Mouse (Mus musculus): ENCODE data around the gene 4933407L21Rik. TPM values are rescaled to one million over a fixed set of nuclear protein-coding genes. Genes with fewer than 3 reads are reported as not detected.

The 4933407L21Rik gene
- polyA plus RNA-seq, 1 experiment from 2014 or later = 10.5 TPM

DNA sequence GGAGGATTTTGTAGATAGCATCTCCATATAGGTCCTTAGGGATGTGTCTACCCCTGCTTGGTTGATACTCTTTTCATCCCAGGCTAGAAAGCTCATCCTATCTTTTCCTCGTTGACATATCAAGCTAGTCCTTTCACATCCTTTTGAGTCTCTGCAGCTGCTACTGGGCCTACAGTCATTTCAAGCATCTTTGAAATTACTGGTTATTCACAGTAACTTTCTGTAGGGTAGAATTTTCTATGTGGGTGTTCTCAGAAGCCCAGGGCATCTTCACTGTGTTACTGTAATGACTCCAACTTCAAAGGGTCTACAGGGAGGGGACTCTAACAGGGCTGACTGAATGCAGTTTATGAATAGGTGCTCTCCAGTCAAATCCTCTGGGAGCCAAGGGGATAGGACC is 9.0 kb downstream of the 4933407L21Rik start:
- WGBS = 63% methylated on average over 1 of the region's 1 CpGs
- peaks cover 22% of the 10 kb centered on the region for H3K4me1 ChIP-seq (ENCODE audit: control insufficient read depth, insufficient read depth, low read length)
- no peak for ATAC-seq

DNA sequence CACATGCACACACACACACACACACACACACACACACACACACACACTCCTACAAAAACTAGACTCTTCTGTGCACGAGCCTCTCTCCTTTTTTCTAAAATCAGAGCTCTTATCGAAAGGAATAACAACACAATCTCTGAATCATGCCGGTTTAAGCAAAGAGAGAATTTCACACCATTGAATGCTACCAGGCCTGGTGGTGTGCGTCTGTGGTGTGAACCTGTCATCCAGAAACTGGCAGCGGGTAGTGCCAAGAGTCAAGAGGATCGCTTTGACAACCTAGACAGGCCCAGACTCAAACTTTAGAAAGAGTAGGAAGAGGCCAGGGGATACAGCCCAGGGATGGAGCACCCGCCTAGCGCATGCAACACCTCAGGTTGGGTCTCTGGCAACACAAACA is 14.0 kb downstream of the 4933407L21Rik start:
- 0 out of 2 replicates have a peak, but pooled peaks cover 2% of the 10 kb centered on the region for H3K9me3 ChIP-seq (replicated peaks; ENCODE audit: control insufficient read depth, low read length, poor library complexity, severe bottlenecking)
- H3K27me3 ChIP-seq (ENCODE audit: control insufficient read depth, insufficient read depth, low read depth, low read length) = no peaks in the 10 kb centered on the region
- no peak overlapping the region for H3K4me2 ChIP-seq (ENCODE audit: low read length)
- ATAC-seq = no peak
- no peaks in the 10 kb centered on the region for H3K4me1 ChIP-seq (ENCODE audit: control insufficient read depth, insufficient read depth, low read length)
- no peak overlapping the region for H3K9ac ChIP-seq (ENCODE audit: low read depth, low read length)
- no peak overlapping the region for H3K4me3 ChIP-seq (ENCODE audit: low read depth, low read length)
- H3K27ac ChIP-seq (ENCODE audit: low read length) = no peak overlapping the region
- no peaks in the 10 kb centered on the region for H3K36me3 ChIP-seq (ENCODE audit: control insufficient read depth, insufficient read depth, low read length)
- WGBS = 82% methylated on average over 8 of the region's 8 CpGs

More for the DNA sequence above, 9.0 kb downstream of the 4933407L21Rik start:
- Histone ChIP-seq H3K27ac (ENCODE audit: low read length) (no peak overlapping the region), H3K27me3 (ENCODE audit: control insufficient read depth, insufficient read depth, low read depth, low read length) (no peaks in the 10 kb centered on the region), H3K4me2 (ENCODE audit: low read length) (no peak overlapping the region), H3K4me3 (ENCODE audit: low read depth, low read length) (no peak overlapping the region), H3K9me3 (replicated peaks; ENCODE audit: control insufficient read depth, low read length, poor library complexity, severe bottlenecking) (no peaks in the 10 kb centered on the region), H3K36me3 (ENCODE audit: control insufficient read depth, insufficient read depth, low read length) (no peaks in the 10 kb centered on the region), H3K9ac (ENCODE audit: low read depth, low read length) (no peak overlapping the region)

DNA sequence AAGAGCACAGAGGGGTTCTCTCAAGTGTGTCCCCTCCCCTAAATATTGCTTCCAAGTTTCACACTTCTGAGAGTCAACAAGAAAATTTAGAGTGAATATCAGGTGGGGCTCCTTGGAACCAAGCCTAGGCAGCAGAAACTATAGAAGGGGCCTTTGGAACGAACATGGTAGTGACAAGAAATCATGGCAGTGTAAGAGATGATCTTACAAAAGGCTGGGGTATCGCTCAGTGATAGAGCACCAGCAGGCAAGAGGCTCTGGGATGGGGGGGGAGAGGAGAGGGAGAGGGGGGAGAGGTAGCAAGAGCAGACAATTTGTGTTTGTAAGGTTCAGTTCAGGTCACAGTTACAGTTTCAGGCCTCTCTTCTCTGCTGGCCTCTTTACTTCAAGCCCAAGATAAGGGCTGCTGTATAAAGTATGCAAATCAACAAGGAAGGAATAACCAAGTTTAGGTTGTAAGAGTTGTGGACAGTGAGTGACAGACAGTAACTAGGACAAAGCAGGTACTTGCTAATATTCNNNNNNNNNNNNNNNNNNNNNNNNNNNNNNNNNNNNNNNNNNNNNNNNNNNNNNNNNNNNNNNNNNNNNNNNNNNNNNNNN is 20.9 kb downstream of the 4933407L21Rik start:
- no peak for ATAC-seq
- H3K36me3 ChIP-seq (ENCODE audit: control insufficient read depth, insufficient read depth, low read length) = no peaks in the 10 kb centered on the region
- no peaks in the 10 kb centered on the region for H3K27me3 ChIP-seq (ENCODE audit: control insufficient read depth, insufficient read depth, low read depth, low read length)
- H3K9me3 ChIP-seq (replicated peaks; ENCODE audit: control insufficient read depth, low read length, poor library complexity, severe bottlenecking) = 0 out of 2 replicates have a peak, but pooled peaks cover 2% of the 10 kb centered on the region
- H3K9ac ChIP-seq (ENCODE audit: low read depth, low read length) = no peak overlapping the region
- no peak overlapping the region for H3K27ac ChIP-seq (ENCODE audit: low read length)
- no peak overlapping the region for H3K4me3 ChIP-seq (ENCODE audit: low read depth, low read length)
- 88% methylated on average over 2 of the region's 2 CpGs for WGBS
- H3K4me2 ChIP-seq (ENCODE audit: low read length) = no peak overlapping the region
- no peaks in the 10 kb centered on the region for H3K4me1 ChIP-seq (ENCODE audit: control insufficient read depth, insufficient read depth, low read length)

DNA sequence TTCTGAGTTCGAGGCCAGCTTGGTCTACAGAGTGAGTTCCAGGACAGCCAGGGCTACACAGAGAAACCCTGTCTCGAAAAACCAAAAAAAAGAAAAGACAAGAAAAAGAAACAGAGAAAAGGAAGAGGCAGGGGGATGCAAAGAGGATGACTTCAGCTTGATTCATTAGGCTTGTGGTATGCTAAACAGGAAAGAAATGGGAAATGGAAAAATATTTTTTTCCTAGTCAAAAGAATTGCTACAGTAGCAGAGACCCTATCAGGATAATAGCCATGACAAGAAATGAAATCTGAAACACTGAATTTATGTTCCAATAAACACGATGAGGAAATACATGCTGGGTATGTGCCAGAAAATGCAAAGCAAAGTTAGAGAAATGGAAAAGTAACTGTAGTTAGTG is 26.9 kb downstream of the 4933407L21Rik start:
- no peaks in the 10 kb centered on the region for H3K36me3 ChIP-seq (ENCODE audit: control insufficient read depth, insufficient read depth, low read length)
- peaks cover 9% of the 10 kb centered on the region for H3K4me1 ChIP-seq (ENCODE audit: control insufficient read depth, insufficient read depth, low read length)
- no peaks in the 10 kb centered on the region for H3K9me3 ChIP-seq (replicated peaks; ENCODE audit: control insufficient read depth, low read length, poor library complexity, severe bottlenecking)
- H3K27me3 ChIP-seq (ENCODE audit: control insufficient read depth, insufficient read depth, low read depth, low read length) = no peaks in the 10 kb centered on the region
- no peak for ATAC-seq
- no peak overlapping the region for H3K4me3 ChIP-seq (ENCODE audit: low read depth, low read length)
- WGBS = 87% methylated on average over 3 of the region's 3 CpGs
- H3K27ac ChIP-seq (ENCODE audit: low read length) = no peak overlapping the region
- no peak overlapping the region for H3K4me2 ChIP-seq (ENCODE audit: low read length)
- H3K9ac ChIP-seq (ENCODE audit: low read depth, low read length) = no peak overlapping the region

DNA sequence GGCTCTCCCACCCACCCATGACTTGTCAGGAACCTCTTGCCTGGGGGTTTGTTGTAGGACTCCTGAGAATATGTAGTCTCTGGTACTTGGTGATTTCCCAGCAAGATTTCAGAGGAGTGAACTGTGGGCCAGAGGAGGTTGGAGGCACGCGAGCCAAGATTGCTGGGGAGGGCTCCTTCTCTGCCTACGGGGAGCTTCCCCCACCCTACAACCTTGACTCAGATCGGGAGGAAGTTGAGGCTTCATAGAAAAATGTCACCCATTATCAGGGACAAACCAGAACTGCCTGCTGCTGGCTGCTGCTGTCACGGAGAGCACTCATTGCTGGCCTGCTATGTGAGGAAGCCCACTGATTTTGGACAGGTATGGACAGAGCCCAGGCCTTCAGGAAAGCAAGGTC is 29.0 kb downstream of the 4933407L21Rik start:
- no peaks in the 10 kb centered on the region for H3K36me3 ChIP-seq (ENCODE audit: control insufficient read depth, insufficient read depth, low read length)
- 77% methylated on average over 5 of the region's 5 CpGs for WGBS
- H3K9ac ChIP-seq (ENCODE audit: low read depth, low read length) = no peak overlapping the region
- H3K4me3 ChIP-seq (ENCODE audit: low read depth, low read length) = no peak overlapping the region
- ATAC-seq = no peak
- H3K27me3 ChIP-seq (ENCODE audit: control insufficient read depth, insufficient read depth, low read depth, low read length) = no peaks in the 10 kb centered on the region
- H3K27ac ChIP-seq (ENCODE audit: low read length) = no peak overlapping the region
- H3K4me2 ChIP-seq (ENCODE audit: low read length) = no peak overlapping the region
- peaks cover 9% of the 10 kb centered on the region for H3K4me1 ChIP-seq (ENCODE audit: control insufficient read depth, insufficient read depth, low read length)
- H3K9me3 ChIP-seq (replicated peaks; ENCODE audit: control insufficient read depth, low read length, poor library complexity, severe bottlenecking) = no peaks in the 10 kb centered on the region

DNA sequence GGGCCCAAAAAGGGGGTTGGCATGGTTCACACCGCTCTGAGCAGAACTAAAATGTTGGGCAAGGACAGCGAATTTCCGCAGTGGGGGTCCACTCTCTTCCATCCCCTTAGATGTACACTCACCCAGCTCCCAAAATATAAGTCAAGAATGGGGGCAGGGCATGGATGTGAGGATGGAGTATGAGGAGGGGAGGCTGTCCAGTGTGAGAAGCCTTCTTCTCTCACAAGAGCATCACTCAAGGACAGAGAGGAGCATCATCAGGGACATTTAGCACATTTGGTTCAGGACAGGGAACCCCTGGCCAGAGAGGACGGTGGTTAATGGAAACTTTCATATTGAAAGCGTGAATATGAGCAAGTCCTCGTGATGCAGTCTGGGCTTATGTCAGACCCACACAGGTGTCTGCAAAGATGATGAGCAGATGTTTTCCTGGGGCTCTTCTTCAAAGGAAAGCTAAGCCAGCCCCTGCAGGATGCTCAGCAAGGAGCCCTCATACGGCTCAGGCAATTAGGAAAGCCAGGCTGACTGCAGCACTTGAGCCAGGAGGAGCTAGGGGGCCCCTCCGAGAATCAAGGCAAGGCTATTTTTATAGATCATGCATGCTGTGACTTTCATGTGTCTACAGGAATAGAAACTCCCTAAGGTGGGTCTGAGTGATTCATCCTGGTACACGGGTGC is 29.8 kb downstream of the 4933407L21Rik start:
- no peak overlapping the region for H3K9ac ChIP-seq (ENCODE audit: low read depth, low read length)
- 0 out of 2 replicates have a peak overlapping the region, but pooled peaks have one; percentile 10 for H3K27ac ChIP-seq (ENCODE audit: low read length)
- no peak overlapping the region for H3K4me2 ChIP-seq (ENCODE audit: low read length)
- ATAC-seq = peak; percentile 83
- 45% methylated on average over 9 of the region's 9 CpGs for WGBS
- no peaks in the 10 kb centered on the region for H3K27me3 ChIP-seq (ENCODE audit: control insufficient read depth, insufficient read depth, low read depth, low read length)
- peaks cover 9% of the 10 kb centered on the region for H3K4me1 ChIP-seq (ENCODE audit: control insufficient read depth, insufficient read depth, low read length)
- no peaks in the 10 kb centered on the region for H3K36me3 ChIP-seq (ENCODE audit: control insufficient read depth, insufficient read depth, low read length)
- no peak overlapping the region for H3K4me3 ChIP-seq (ENCODE audit: low read depth, low read length)
- no peaks in the 10 kb centered on the region for H3K9me3 ChIP-seq (replicated peaks; ENCODE audit: control insufficient read depth, low read length, poor library complexity, severe bottlenecking)

DNA sequence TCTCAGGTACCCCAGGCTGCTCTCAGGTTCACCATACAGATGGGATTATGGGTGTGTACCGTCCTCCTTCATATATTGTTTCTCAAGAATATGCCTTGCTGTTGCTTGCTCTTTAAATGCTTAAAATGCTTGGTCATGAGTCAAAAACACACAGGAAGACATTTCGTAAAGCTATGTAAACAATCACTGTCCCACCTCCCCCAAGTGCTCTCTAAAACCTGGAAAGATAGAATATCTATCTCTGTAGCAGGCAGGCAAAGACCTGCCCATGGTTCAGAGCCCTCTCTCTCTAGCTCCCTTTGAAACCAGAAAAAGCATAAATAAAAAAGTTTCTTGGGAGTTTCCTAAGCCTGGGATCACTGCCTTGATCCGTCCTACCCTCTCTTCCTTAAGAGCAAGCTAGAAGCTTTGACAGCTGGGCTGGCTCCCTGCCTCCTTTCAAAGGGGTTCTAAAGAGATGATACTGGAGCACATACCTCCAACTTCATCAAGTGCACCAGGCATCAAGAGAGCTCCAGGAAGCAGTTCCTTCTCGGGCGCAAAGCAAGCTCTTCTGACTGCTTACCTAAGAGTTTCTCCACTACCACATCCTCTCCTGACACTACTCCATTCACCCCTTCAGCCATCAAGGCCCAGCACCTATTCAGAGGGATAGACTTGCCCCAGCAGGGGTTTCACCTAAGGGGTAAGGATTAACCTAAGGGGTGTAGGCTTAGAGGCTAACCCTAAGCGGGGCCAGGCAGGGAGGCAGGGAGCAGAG is 31.0 kb downstream of the 4933407L21Rik start:
- 68% methylated on average over 6 of the region's 6 CpGs for WGBS
- H3K36me3 ChIP-seq (ENCODE audit: control insufficient read depth, insufficient read depth, low read length) = no peaks in the 10 kb centered on the region
- no peak overlapping the region for H3K9ac ChIP-seq (ENCODE audit: low read depth, low read length)
- H3K4me3 ChIP-seq (ENCODE audit: low read depth, low read length) = no peak overlapping the region
- ATAC-seq = no peak
- peaks cover 9% of the 10 kb centered on the region for H3K4me1 ChIP-seq (ENCODE audit: control insufficient read depth, insufficient read depth, low read length)
- H3K27ac ChIP-seq (ENCODE audit: low read length) = no peak overlapping the region
- no peak overlapping the region for H3K4me2 ChIP-seq (ENCODE audit: low read length)
- no peaks in the 10 kb centered on the region for H3K9me3 ChIP-seq (replicated peaks; ENCODE audit: control insufficient read depth, low read length, poor library complexity, severe bottlenecking)
- no peaks in the 10 kb centered on the region for H3K27me3 ChIP-seq (ENCODE audit: control insufficient read depth, insufficient read depth, low read depth, low read length)

DNA sequence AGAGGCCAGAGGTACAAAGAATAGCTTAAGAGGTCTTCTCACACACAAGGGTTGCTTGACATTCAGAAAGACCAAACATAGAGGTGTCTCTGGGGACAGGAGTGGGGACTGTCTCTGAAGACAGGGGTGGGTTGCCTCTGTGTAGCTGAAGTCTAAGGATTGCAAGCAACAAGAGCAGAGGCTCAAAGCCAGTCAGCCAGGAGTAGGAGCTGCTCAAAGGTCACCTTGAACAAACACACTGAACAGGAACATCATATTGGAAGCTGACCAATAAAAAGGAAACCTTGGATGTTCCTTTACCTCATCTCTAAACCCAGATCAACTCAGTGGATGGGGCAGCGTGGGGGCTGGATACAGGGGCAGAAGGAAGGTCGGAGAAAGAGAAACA is 31.6 kb downstream of the 4933407L21Rik start:
- ATAC-seq = no peak
- Histone ChIP-seq H3K4me1 (ENCODE audit: control insufficient read depth, insufficient read depth, low read length) (peaks cover 9% of the 10 kb centered on the region), H3K4me3 (ENCODE audit: low read depth, low read length) (no peak overlapping the region), H3K36me3 (ENCODE audit: control insufficient read depth, insufficient read depth, low read length) (no peaks in the 10 kb centered on the region), H3K4me2 (ENCODE audit: low read length) (no peak overlapping the region), H3K9ac (ENCODE audit: low read depth, low read length) (no peak overlapping the region), H3K27me3 (ENCODE audit: control insufficient read depth, insufficient read depth, low read depth, low read length) (no peaks in the 10 kb centered on the region), H3K9me3 (replicated peaks; ENCODE audit: control insufficient read depth, low read length, poor library complexity, severe bottlenecking) (no peaks in the 10 kb centered on the region), H3K27ac (ENCODE audit: low read length) (no peak overlapping the region)
- 87% methylated on average over 2 of the region's 2 CpGs for WGBS

DNA sequence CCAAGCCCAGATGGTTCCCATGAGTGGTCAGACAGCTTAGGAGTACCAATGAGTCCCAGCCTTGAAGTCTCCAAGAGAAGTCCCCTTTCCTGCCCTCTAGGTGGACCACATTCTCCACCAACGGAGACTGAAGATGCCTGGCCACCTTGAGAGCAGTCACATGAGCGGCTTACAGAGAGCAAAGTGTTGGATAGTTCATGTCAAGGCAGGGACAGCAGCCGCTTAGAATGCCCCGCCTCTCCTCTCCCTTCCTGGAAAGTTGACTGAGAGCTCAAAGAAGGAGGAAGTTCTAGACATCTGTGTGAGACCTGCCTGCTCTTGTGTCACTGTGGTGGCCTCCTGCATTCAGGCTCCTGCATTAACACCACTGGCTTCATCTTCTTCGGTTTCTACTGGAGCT is 32.6 kb downstream of the 4933407L21Rik start, which contains the start of gene Gpr55:
TSS of gene Gpr55 (minus strand) at position 135 of the 400 bp plus-strand sequence.
- Histone ChIP-seq H3K27me3 (ENCODE audit: control insufficient read depth, insufficient read depth, low read depth, low read length) (no peaks in the 10 kb centered on the region), H3K9ac (ENCODE audit: low read depth, low read length) (no peak within 1 kb of the TSS), H3K36me3 (ENCODE audit: control insufficient read depth, insufficient read depth, low read length) (no peaks in the 10 kb centered on the region), H3K27ac (ENCODE audit: low read length) (no peak within 1 kb of the TSS), H3K4me3 (ENCODE audit: low read depth, low read length) (no peak within 1 kb of the TSS), H3K4me2 (ENCODE audit: low read length) (no peak within 1 kb of the TSS), H3K4me1 (ENCODE audit: control insufficient read depth, insufficient read depth, low read length) (peaks cover 9% of the 10 kb centered on the region), H3K9me3 (replicated peaks; ENCODE audit: control insufficient read depth, low read length, poor library complexity, severe bottlenecking) (no peaks in the 10 kb centered on the region)
- no peak for ATAC-seq
- 85% methylated on average over 5 of the region's 5 CpGs for WGBS

All from midbrain, embryonic 16.5 days (tissue).